Mouse (Mus musculus) T-cell, adult 2 months (primary cell): ENCODE measurements around the gene Fthl17e.
"Not testable (repeated sequence)": the region's sequence is repeated elsewhere in the genome, so short reads cannot be mapped to it uniquely, and the experiment has no call there.

Source experiments
- DNase-seq: peaks from one replicate; pipeline ENCODE4 v3.0.0; 2022; ENCODE audit warnings: low spot score

Gene Fthl17e

DNA sequence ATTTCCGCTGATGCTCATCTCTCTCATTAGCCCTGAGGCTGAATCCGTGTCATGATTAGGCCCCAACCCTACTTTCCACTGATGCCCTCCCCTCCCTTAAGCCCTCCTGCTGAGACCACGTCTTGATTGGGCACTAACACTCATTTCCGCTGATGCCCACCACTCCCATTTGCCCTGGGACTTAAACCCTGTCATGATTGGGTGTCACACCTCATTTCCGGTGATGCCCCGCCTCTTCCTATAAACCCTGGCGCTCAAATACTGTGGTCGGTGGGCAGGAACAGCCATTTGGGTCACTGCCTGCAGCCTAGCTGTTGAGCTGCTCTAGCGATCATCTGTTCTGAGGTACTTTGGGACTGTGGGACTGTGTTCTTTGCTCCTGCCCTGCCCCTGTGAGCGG lies at the start of gene Fthl17e:
Gene Fthl17e, plus strand, starts transcription at position 301 of the 400 bp plus-strand sequence.
- not testable (repeated sequence) for DNase-seq

DNA sequence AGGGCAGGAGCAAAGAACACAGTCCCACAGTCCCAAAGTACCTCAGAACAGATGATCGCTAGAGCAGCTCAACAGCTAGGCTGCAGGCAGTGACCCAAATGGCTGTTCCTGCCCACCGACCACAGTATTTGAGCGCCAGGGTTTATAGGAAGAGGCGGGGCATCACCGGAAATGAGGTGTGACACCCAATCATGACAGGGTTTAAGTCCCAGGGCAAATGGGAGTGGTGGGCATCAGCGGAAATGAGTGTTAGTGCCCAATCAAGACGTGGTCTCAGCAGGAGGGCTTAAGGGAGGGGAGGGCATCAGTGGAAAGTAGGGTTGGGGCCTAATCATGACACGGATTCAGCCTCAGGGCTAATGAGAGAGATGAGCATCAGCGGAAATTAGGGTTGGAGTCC lies 46.6 kb upstream of the Fthl17e start, which contains the start of gene Fthl17d:
Gene Fthl17d, minus strand, starts transcription at position 101 of the 400 bp plus-strand sequence.
- not testable (repeated sequence) for DNase-seq

DNA sequence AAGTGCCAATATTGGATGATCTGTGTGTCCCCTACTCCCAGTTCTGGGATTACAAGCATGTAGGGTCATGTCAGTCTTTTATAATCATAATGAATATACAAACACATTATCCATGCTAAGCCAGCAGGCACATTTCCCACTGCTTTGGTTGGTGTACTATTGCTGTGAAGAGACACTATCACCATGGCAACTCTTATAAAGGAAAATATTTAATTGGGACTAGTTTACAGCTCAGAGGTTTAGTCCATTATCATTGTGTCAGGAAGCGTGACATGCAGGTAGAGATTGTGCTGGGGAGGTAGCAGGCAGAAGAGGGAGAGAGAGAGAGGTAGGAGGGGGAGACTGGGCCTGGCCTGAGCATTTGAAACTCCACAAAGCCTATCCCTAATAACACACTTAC lies 17.2 kb upstream of the Fthl17e start:
- DNase-seq, result no peak

DNA sequence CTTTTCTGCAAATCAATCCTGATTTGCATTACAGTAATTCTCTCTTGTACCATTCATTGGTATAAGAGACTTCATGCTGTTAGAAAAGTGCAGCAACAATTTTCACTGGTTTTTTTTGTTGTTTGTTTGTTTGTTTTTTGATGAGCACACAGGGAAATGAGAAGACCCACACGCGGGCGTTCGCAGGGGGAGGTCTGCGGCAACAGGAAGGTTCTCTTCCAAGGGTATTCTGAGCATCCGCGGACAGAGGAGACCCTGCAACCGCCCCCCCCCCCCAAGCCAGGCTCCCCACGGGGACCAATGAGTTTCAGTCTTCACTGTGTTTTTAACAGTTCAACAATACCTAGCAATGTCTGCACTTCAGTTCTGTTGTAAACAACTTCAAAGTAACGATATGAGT lies 13.8 kb upstream of the Fthl17e start:
- DNase-seq, result no peak

DNA sequence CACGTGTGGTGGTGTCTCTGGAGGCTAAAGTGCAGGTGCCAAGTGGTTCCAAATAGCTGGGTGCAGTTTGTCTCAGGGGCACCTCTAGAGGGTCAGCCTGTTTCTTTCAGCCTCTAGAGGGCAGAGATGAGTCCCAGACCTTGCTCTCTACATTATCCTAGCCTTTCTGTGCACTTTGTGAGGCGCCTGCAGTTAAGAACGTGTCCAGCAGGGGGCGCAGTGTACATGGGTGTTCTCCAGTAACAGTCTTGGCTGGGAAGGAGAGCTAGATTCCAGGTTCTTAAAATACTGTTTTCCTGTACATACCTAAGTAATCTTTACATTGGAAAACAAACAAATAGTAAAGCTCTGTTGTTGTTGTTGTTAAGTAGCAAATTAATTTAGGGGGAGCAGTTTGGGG lies 8.3 kb downstream of the Fthl17e start:
- peak; percentile 17 for DNase-seq

DNA sequence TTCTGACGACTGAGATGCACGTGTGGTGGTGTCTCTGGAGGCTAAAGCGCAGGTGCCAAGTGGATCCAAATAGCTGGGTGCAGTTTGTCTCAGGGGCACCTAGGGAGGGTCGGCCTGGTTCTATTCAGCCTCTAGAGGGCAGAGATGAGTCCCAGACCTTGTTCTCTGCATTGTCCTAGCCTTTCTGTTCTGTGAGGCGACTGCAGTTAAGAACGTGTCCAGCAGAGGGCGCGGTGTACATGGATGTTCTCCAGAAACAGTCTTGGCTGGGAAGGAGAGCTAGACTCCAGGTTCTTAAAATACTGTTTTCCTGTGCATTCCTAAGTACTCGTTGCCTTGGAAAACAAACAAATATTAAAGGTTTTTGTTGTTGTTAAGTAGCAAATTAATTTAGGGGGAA lies 27.7 kb downstream of the Fthl17e start:
- peak; percentile 28 for DNase-seq

DNA sequence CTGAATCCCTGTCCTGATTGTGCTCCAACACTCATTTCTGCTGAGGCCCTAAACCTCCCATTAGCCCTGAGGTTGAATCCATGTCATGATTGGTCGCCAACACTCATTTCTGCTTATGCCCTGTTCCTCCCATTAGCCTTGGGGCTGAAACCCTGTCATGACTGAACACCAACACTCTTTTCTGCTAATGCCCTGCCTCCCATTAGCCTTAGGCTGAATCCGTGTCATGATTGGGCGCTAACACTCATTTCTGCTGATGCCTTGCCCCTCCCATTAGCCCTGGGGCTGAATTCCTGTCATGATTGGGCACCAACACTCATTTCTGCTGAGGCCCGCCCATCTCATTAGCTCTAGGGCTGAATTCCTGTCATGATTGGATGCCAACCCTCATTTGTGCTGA lies 28.8 kb downstream of the Fthl17e start:
- DNase-seq, result no peak

DNA sequence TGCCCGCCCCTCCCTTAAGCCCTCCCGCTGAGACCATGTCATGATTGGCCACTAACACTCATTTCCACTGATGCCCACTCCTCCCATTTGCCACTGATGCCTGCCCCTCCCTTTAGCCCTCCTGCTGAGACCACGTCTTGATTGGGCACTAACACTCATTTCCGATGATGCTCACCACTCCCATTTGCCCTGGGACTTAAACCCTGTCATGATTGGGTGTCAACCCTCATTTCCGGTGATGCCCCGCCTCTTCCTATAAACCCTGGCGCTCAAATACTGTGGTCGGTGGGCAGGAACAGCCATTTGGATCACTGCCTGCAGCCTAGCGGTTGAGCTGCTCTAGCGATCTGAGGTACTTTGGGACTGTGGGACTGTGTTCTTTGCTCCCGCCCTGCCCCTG lies 29.4 kb downstream of the Fthl17e start, which contains the start of gene Fthl17f:
Gene Fthl17f, plus strand, starts transcription at position 301 of the 400 bp plus-strand sequence.
- DNase-seq, result not testable (repeated sequence)

DNA sequence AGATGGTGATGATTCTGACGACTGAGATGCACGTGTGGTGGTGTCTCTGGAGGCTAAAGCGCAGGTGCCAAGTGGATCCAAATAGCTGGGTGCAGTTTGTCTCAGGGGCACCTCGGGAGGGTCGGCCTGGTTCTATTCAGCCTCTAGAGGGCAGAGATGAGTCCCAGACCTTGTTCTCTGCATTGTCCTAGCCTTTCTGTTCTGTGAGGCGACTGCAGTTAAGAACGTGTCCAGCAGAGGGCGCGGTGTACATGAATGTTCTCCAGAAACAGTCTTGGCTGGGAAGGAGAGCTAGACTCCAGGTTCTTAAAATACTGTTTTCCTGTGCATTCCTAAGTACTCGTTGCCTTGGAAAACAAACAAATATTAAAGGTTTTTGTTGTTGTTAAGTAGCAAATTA lies 44.4 kb downstream of the Fthl17e start:
- peak; percentile 55 for DNase-seq
